Comparison of ENCODE assay signal across 9 mouse cellular contexts in the genomic region with DNA sequence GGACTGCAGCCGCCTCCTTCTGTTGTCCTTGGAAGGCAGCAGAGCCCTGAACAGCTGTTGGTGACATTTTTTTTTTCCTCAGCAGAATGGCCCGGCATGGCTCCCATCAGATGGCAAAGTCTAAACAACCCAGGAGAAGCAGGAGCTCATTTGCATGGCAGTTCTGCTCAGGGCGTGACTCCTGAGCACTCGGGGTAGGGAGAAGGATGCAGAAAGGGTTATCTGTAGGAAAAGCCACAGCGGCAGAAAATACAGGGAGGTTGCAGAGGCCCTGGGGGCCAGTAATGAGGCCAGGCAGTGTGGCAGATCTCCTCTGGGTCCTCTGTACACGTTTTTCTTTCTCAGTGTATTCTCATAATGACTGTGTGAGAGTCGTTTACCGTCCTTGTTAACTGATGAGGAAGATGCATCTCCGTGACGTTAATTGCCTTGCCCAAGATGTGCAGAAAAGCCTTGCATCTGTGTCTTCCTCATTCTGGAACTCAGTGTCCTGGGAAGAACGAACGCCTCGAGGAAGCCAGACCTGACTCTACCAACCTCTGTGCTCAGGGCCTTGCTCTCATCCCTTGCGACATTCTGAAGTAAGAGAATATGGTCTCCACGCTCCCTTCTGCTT. TPM values are rescaled to one million over a fixed set of nuclear protein-coding genes. Genes with fewer than 3 reads are reported as not detected.
DNase-seq lines count a peak whose midpoint lies in the region; ATAC-seq and TF ChIP-seq lines count a peak whose summit lies in the region.
"Had no signal": no experiment of that assay in that cellular context is flagged by ENCODE, and none has a peak within 500 bp of the region (broad histone marks: within the 10 kb centered on the region; RNA-seq: fewer than 3 reads in every experiment).

No protein-coding gene starts in this region.

- WGBS in heart, embryonic 13.5 days, result 44% methylated on average over 15 of the region's 15 CpGs
- WGBS in hindbrain, embryonic 16.5 days, result 31% methylated on average over 15 of the region's 15 CpGs

- H3K27me3 ChIP-seq in heart, embryonic 13.5 days (replicated peaks), result no peaks in the 10 kb centered on the region
- H3K27me3 ChIP-seq in CH12.LX (replicated peaks), result peaks cover 2% of the 10 kb centered on the region
- no peaks in the 10 kb centered on the region for H3K27me3 ChIP-seq in hindbrain, embryonic 16.5 days (replicated peaks; ENCODE audit: control insufficient read depth, insufficient read depth, low read length)
- H3K27me3 ChIP-seq: lung, embryonic 15.5 days had no signal

- intact Hi-C loops in heart, postnatal 14 days (cut with DNase I), result loop anchor here (5.0 kb wide), 1 partner anchor 34 kb away; no protein-coding TSS in a partner anchor

- dilution Hi-C loops in CH12.LX (cut with MboI; ENCODE audit: extremely low pct_ligation_motif_present, extremely low pct_unique_long_range_greater_than_20kb, low sequenced_read_pairs), result no loop called here

- in situ Hi-C loops in CH12.LX (cut with MboI; ENCODE audit: low pct_ligation_motif_present, low pct_unique_long_range_greater_than_20kb, low sequenced_read_pairs), result loop anchor here (5.0 kb wide), 1 partner anchor 34 kb away; no protein-coding TSS in a partner anchor

- no peak for TF ChIP-seq CTCF in CH12.LX (conservative IDR thresholded peaks at IDR 0.05 in 1 of 2, IDR thresholded peaks at IDR 0.05 in 1 of 2; ENCODE audit: low read depth in 2 of 2, low read length in 2 of 2)
- TF ChIP-seq CTCF in brain, embryonic 14.5 days (IDR thresholded peaks at IDR 0.05; ENCODE audit: borderline replicate concordance, extremely low read depth, insufficient read depth, insufficient read length), result no peak

- H3K4me2 ChIP-seq in heart, embryonic 13.5 days, result peak overlapping the region; percentile 29
- H3K4me2 ChIP-seq in CH12.LX (ENCODE audit: insufficient read depth, low read depth, poor library complexity, severe bottlenecking), result peak overlapping the region; percentile 39; the same call in 1 of the 2 replicates
- H3K4me2 ChIP-seq in hindbrain, embryonic 16.5 days (ENCODE audit: low read length), result no peak overlapping the region
- H3K4me2 ChIP-seq: lung, embryonic 15.5 days had no signal

- H3K4me3 ChIP-seq in heart, embryonic 13.5 days, result no peak overlapping the region
- no peak overlapping the region for H3K4me3 ChIP-seq in CH12.LX (replicated peaks in 1 of 3; ENCODE audit: low read depth in 2 of 3, low read length in 2 of 3, poor library complexity in 1 of 3)
- no peak overlapping the region for H3K4me3 ChIP-seq in hindbrain, embryonic 16.5 days (ENCODE audit: low read length)
- H3K4me3 ChIP-seq: lung, embryonic 15.5 days had no signal

- H3K9ac ChIP-seq in heart, embryonic 13.5 days, result no peak overlapping the region
- H3K9ac ChIP-seq in CH12.LX (ENCODE audit: insufficient read depth, low read depth), result no peak overlapping the region
- H3K9ac ChIP-seq in hindbrain, embryonic 16.5 days (ENCODE audit: low read depth, low read length), result no peak overlapping the region
- H3K9ac ChIP-seq: lung, embryonic 15.5 days had no signal

- H3K79me2 ChIP-seq in CH12.LX (replicated peaks; ENCODE audit: control insufficient read depth, extremely low read depth, insufficient read depth, poor library complexity, severe bottlenecking), result no peaks in the 10 kb centered on the region

- no peaks in the 10 kb centered on the region for H3K36me3 ChIP-seq in heart, embryonic 13.5 days
- no peaks in the 10 kb centered on the region for H3K36me3 ChIP-seq in CH12.LX (replicated peaks in 1 of 2; ENCODE audit: control insufficient read depth in 1 of 2, insufficient read depth in 1 of 2, low read length in 1 of 2)
- no peaks in the 10 kb centered on the region for H3K36me3 ChIP-seq in hindbrain, embryonic 16.5 days (ENCODE audit: control insufficient read depth, insufficient read depth, low read length)
- H3K36me3 ChIP-seq: lung, embryonic 15.5 days had no signal

- TF ChIP-seq EP300 in CH12.LX (IDR thresholded peaks at IDR 0.05; ENCODE audit: low read length), result 0 out of 2 replicates have a peak, but pooled peaks have one; percentile 37

- peak overlapping the region; percentile 57 for H3K27ac ChIP-seq in heart, embryonic 13.5 days (replicated peaks)
- H3K27ac ChIP-seq in CH12.LX (ENCODE audit: insufficient read depth, low read depth), result no peak overlapping the region
- peak overlapping the region; percentile 4 for H3K27ac ChIP-seq in hindbrain, embryonic 16.5 days (ENCODE audit: low read depth, low read length)
- H3K27ac ChIP-seq: lung, embryonic 15.5 days had no signal

- TF ChIP-seq RAD21 in CH12.LX (IDR thresholded peaks at IDR 0.05; ENCODE audit: low read depth, low read length), result no peak

- no peak for TF ChIP-seq POLR2A in CH12.LX (IDR thresholded peaks at IDR 0.05; ENCODE audit: low read depth, low read length)
- TF ChIP-seq POLR2A in brain, embryonic 14.5 days (IDR thresholded peaks at IDR 0.05; ENCODE audit: borderline replicate concordance, extremely low read depth, insufficient read depth, insufficient read length, poor library complexity, severe bottlenecking), result no peak

- DNase-seq in heart, postnatal 14 days, result no peak
- peak; percentile 15 for DNase-seq in CH12.LX (ENCODE audit: extremely low read depth)
- DNase-seq in brain, embryonic 14.5 days (ENCODE audit: low read depth), result peak; percentile 84
- no peak for DNase-seq in thymus, postnatal 25 days
- no peak for DNase-seq in T-cell, adult 2 months (ENCODE audit: low spot score)
- DNase-seq in spleen, postnatal 4 days (ENCODE audit: low spot score in 2 of 2), result no peak

- H3K4me1 ChIP-seq in heart, embryonic 13.5 days, result peaks cover 48% of the 10 kb centered on the region
- peaks cover 0 to 6% of the 10 kb centered on the region in 2 experiments; a peak in 2 of 4 replicates for H3K4me1 ChIP-seq in CH12.LX (ENCODE audit: control insufficient read depth in 1 of 2, insufficient read depth in 2 of 2)
- 0 out of 2 replicates have a peak, but pooled peaks cover 3% of the 10 kb centered on the region for H3K4me1 ChIP-seq in hindbrain, embryonic 16.5 days (ENCODE audit: control insufficient read depth, insufficient read depth, low read depth, low read length)
- H3K4me1 ChIP-seq: lung, embryonic 15.5 days had no signal

- ATAC-seq in heart, embryonic 13.5 days (ENCODE audit: extremely low read depth, insufficient number of reproducible peaks, low FRiP score, low TSS enrichment), result no peak
- peak; percentile 73 for ATAC-seq in hindbrain, embryonic 16.5 days

- H3K9me3 ChIP-seq in heart, embryonic 13.5 days, result no peaks in the 10 kb centered on the region
- no peaks in the 10 kb centered on the region for H3K9me3 ChIP-seq in CH12.LX (replicated peaks; ENCODE audit: low read length)
- no peaks in the 10 kb centered on the region for H3K9me3 ChIP-seq in hindbrain, embryonic 16.5 days (ENCODE audit: control insufficient read depth, low read length)
- H3K9me3 ChIP-seq: lung, embryonic 15.5 days had no signal

TF ChIP-seq in CH12.LX, 34 proteins besides CTCF, POLR2A, EP300 and RAD21:
- no peak for TF ChIP-seq CHD1 (IDR thresholded peaks at IDR 0.05; ENCODE audit: low read depth, low read length)
- no peak for TF ChIP-seq POLR2AphosphoS2 (IDR thresholded peaks at IDR 0.05; ENCODE audit: low read depth, low read length)
- TF ChIP-seq ZMIZ1 (IDR thresholded peaks at IDR 0.05; ENCODE audit: low read depth, low read length), result no peak
- TF ChIP-seq ELF1 (IDR thresholded peaks at IDR 0.05; ENCODE audit: low read depth, low read length), result no peak
- no peak for TF ChIP-seq TBP (conservative IDR thresholded peaks at IDR 0.05; ENCODE audit: low read depth, low read length)
- TF ChIP-seq UBTF (IDR thresholded peaks at IDR 0.05; ENCODE audit: low read depth, low read length), result no peak
- no peak for TF ChIP-seq ETS1 (conservative IDR thresholded peaks at IDR 0.05; ENCODE audit: low read depth, low read length)
- TF ChIP-seq MAX (IDR thresholded peaks at IDR 0.05; ENCODE audit: low read length), result no peak
- TF ChIP-seq ZNF384 (IDR thresholded peaks at IDR 0.05; ENCODE audit: low read depth, low read length), result peak; percentile 52; the same call in 1 of the 2 replicates
- 0 out of 2 replicates have a peak, but pooled peaks have one; percentile 45 for TF ChIP-seq MYC (IDR thresholded peaks at IDR 0.05; ENCODE audit: low read depth, low read length)
- TF ChIP-seq USF1 (IDR thresholded peaks at IDR 0.05; ENCODE audit: low read depth, low read length), result no peak
- peak; percentile 94 for TF ChIP-seq BHLHE40 (IDR thresholded peaks at IDR 0.05; ENCODE audit: low read depth, low read length)
- TF ChIP-seq HCFC1 (IDR thresholded peaks at IDR 0.05; ENCODE audit: low read depth, low read length), result no peak
- TF ChIP-seq IRF4 (IDR thresholded peaks at IDR 0.05; ENCODE audit: low read depth, low read length), result peak; percentile 81
- no peak for TF ChIP-seq USF2 (conservative IDR thresholded peaks at IDR 0.05; ENCODE audit: low read depth, low read length)
- TF ChIP-seq KAT2A (IDR thresholded peaks at IDR 0.05; ENCODE audit: insufficient replicate concordance, low read length), result no peak
- no peak for TF ChIP-seq SMC3 (IDR thresholded peaks at IDR 0.05; ENCODE audit: low read depth, low read length)
- TF ChIP-seq PAX5 (IDR thresholded peaks at IDR 0.05; ENCODE audit: low read length), result no peak
- TF ChIP-seq MXI1 (IDR thresholded peaks at IDR 0.05; ENCODE audit: low read depth, low read length), result no peak
- no peak for TF ChIP-seq TCF12 (IDR thresholded peaks at IDR 0.05; ENCODE audit: low read depth, low read length)

RNA-seq across cellular contexts. Expression of gene Sh3bgrl2, which starts 10.1 kb away (rescaled TPM):
- 15.0 and 18.6 TPM in 2 replicates for polyA plus RNA-seq in heart, embryonic 13.5 days (2015; fragmentation: Nextera tagmentation; extraction: Ambion mirVana)
- 1 to 10 TPM; 7.2 TPM for total RNA-seq in heart, postnatal 14 days (2021)
- total RNA-seq in CH12.LX (2012; rRNA removed) (0.04 and 0.08 TPM in 2 replicates), CH12.LX (2014; rRNA removed) (0.27 TPM in 2 replicates)
- polyA plus RNA-seq in CH12.LX (2012; ENCODE audit: insufficient read length, low read depth), result 0.11 and 0.26 TPM in 2 replicates
- 8.6 and 9.3 TPM in 2 replicates for polyA plus RNA-seq in brain, embryonic 14.5 days (2012; rRNA removed)
- polyA plus RNA-seq in hindbrain, embryonic 16.5 days (2015; fragmentation: Nextera tagmentation; extraction: Ambion mirVana), result 9.1 and 10.6 TPM in 2 replicates

Comparison
In these comparisons a context has a peak if more than half of its experiments do, and no peak if none do; other contexts are left out.
1. DNase-seq: peak in CH12.LX (single experiment) and brain, embryonic 14.5 days (single experiment); none in heart, postnatal 14 days (0 of 2), thymus, postnatal 25 days (single experiment), T-cell, adult 2 months (single experiment) and spleen, postnatal 4 days (0 of 2).